Mouse (Mus musculus) MEL-GATA-1-ER (cell line): ENCODE data around the gene Chpf2.

Experiments used
- DNase-seq: peaks from one replicate; pipeline ENCODE4 v3.0.0-alpha.2; 2012; ENCODE audit warnings: low read depth; ENCODE audit errors: extremely low read depth

Chpf2 gene

GRCm38 (mm10) chr5:24591268-24591721, 4.8 kb downstream of the Chpf2 start:
- DNase-seq: no peak

- no peak for DNase-seq
These were observed 5.4 kb downstream of the Chpf2 start for GRCm38 (mm10) chr5:24591796-24592470.

- no peak for DNase-seq
These were observed 6.1 kb downstream of the Chpf2 start for GRCm38 (mm10) chr5:24592471-24593160.

- no peak for DNase-seq
These were observed 6.7 kb downstream of the Chpf2 start for GRCm38 (mm10) chr5:24593230-24593629.

GRCm38 (mm10) chr5:24593928-24594327, 7.4 kb downstream of the Chpf2 start:
- no peak for DNase-seq

- no peak for DNase-seq
These were observed 7.8 kb downstream of the Chpf2 start for GRCm38 (mm10) chr5:24594346-24594745.

GRCm38 (mm10) chr5:24595261-24595660, 8.7 kb downstream of the Chpf2 start:
- DNase-seq: no peak

- DNase-seq: no peak
These were observed 9.3 kb downstream of the Chpf2 start for GRCm38 (mm10) chr5:24595786-24596380.

- no peak for DNase-seq
These were observed 10.1 kb downstream of the Chpf2 start for GRCm38 (mm10) chr5:24596519-24597171.

GRCm38 (mm10) chr5:24597221-24597728, 10.7 kb downstream of the Chpf2 start:
- no peak for DNase-seq

GRCm38 (mm10) chr5:24597901-24598569, 11.5 kb downstream of the Chpf2 start:
- DNase-seq: no peak

- DNase-seq: no peak
These were observed 12.0 kb downstream of the Chpf2 start for GRCm38 (mm10) chr5:24598570-24599006.

GRCm38 (mm10) chr5:24599137-24599536, 12.6 kb downstream of the Chpf2 start:
- no peak for DNase-seq

GRCm38 (mm10) chr5:24600236-24600635, 13.7 kb downstream of the Chpf2 start:
- no peak for DNase-seq

- DNase-seq: no peak
These were observed 14.7 kb downstream of the Chpf2 start for GRCm38 (mm10) chr5:24601071-24601835.

GRCm38 (mm10) chr5:24601911-24602750, 15.6 kb downstream of the Chpf2 start:
- no peak for DNase-seq

GRCm38 (mm10) chr5:24602751-24603343, 16.3 kb downstream of the Chpf2 start:
- DNase-seq: no peak

GRCm38 (mm10) chr5:24603431-24604010, 17.0 kb downstream of the Chpf2 start:
- no peak for DNase-seq
